Mouse (Mus musculus) cerebellum, adult 2 months (tissue): ENCODE results near the gene Phyhipl.

Experiments
- CTCF ChIP-seq: fragments of 200-500 bp; IDR thresholded peaks from 2 replicates; pipeline ENCODE4 v1.5.1; 2011; ENCODE audit warnings: low read depth, mild to moderate bottlenecking, control low read depth, low read length, moderate library complexity, borderline replicate concordance; ENCODE audit not compliant: insufficient read depth
- POLR2A ChIP-seq: fragments of 200-500 bp; IDR thresholded peaks from 2 replicates; pipeline ENCODE4 v1.6.1; 2011; ENCODE audit warnings: low read length, control low read depth, borderline replicate concordance; ENCODE audit not compliant: insufficient read depth

DNA sequence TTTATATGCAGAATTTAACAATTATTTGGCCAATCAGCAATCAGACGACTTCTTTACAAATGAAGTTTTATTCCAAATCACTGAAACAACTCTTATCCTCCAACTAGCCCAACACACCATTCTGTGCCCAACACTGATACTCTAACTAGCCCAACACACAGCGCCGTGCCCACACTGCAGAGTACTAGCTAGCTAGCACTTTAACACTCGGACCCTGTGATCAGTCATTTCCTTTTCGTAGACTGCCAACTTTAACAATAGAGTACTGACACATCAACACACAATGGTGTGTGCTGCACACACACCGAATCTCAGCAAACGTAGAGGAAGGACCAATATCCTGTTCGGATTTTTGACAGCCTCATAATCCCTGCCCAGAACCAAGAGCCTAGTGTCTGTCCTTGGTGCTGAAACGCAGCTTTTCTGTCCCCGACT lies 57.7 kb downstream of the Phyhipl start:
- TF ChIP-seq POLR2A (no peak), CTCF (no peak)
